8 mouse cellular contexts compared by ENCODE assay signal in the genomic region with DNA sequence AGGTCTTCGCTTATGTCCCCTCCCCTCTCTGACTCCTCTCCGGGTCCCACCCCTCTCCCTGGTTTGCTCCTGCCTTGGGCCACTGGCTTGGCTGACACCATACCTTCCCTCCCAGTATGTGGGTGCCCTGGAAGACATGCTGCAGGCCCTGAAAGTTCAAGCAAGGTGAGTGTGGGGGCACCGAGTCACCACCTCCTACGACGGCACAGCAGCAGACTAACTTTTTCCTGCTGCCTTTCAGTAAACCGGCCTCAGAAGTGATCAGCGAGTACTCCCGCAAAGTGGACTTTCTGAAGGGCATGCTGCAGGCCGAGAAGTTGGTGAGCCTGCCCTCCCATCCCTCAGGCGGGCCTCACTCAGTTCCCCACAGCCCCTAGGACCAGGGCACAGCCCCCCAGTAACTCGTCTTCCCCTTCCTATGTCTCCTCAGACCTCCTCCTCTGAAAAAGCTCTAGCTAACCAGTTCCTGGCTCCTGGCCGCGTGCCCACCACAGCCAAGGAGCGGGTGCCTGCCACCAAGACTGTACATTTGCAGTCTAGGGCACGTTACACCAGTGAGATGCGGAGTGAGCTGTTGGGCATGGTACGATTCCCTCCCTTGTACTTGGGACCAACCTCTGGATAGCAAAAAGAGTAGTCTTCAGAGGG. TPM values are rescaled to one million over a fixed set of nuclear protein-coding genes. Genes with fewer than 3 reads are reported as not detected.
DNase-seq lines count a peak whose midpoint lies in the region; ATAC-seq and TF ChIP-seq lines count a peak whose summit lies in the region.

No protein-coding gene starts in this region.

- H3K4me2 ChIP-seq in intestine, embryonic 14.5 days (ENCODE audit: low read length) = peak overlapping the region; percentile 71
- H3K4me2 ChIP-seq in midbrain, postnatal 0 days (ENCODE audit: low read depth, low read length, poor library complexity, severe bottlenecking) = peak overlapping the region; percentile 91

- H3K36me3 ChIP-seq in intestine, embryonic 14.5 days (ENCODE audit: control insufficient read depth, insufficient read depth, low read length) = peaks cover 12% of the 10 kb centered on the region; the same call in 1 of the 2 replicates
- peaks cover 6% of the 10 kb centered on the region; the same call in 1 of the 2 replicates for H3K36me3 ChIP-seq in midbrain, postnatal 0 days (ENCODE audit: insufficient read depth, low read length)

- DNase-seq in cerebellum, adult 11 months = peak; percentile 50
- no peak for DNase-seq in cerebellum, adult 8-10 months
- DNase-seq in ovary, adult 18-20 months (ENCODE audit: low spot score) = peak; percentile 92
- no peak for DNase-seq in ovary, postnatal 36 days (ENCODE audit: low spot score)
- DNase-seq in intestine, embryonic 14.5 days (ENCODE audit: low spot score) = no peak
- no peak for DNase-seq in midbrain, postnatal 0 days (ENCODE audit: low spot score)
- DNase-seq in embryo, embryonic 10 days (ENCODE audit: low spot score) = no peak
- DNase-seq in embryo, embryonic 10.5 days (ENCODE audit: low spot score) = no peak

- peaks cover 11% of the 10 kb centered on the region for H3K4me1 ChIP-seq in intestine, embryonic 14.5 days (replicated peaks; ENCODE audit: control insufficient read depth, insufficient read depth, low read length)
- H3K4me1 ChIP-seq in midbrain, postnatal 0 days (ENCODE audit: insufficient read depth, low read length) = peaks cover 8% of the 10 kb centered on the region; the same call in 1 of the 2 replicates

- peak overlapping the region; percentile 88 for H3K27ac ChIP-seq in intestine, embryonic 14.5 days (ENCODE audit: low read depth)
- H3K27ac ChIP-seq in midbrain, postnatal 0 days (ENCODE audit: low read depth, low read length) = peak overlapping the region; percentile 91

- TF ChIP-seq CTCF in midbrain, postnatal 0 days (IDR thresholded peaks at IDR 0.05) = no peak

- WGBS in intestine, embryonic 14.5 days = 41% methylated on average over 17 of the region's 17 CpGs
- 50% methylated on average over 17 of the region's 17 CpGs for WGBS in midbrain, postnatal 0 days

- no peaks in the 10 kb centered on the region for H3K27me3 ChIP-seq in intestine, embryonic 14.5 days (replicated peaks; ENCODE audit: control insufficient read depth, insufficient read depth, low read length)
- no peaks in the 10 kb centered on the region for H3K27me3 ChIP-seq in midbrain, postnatal 0 days (ENCODE audit: insufficient read depth, low read length)

- ATAC-seq in intestine, embryonic 14.5 days (replicated peaks; ENCODE audit: low FRiP score, low TSS enrichment, low read depth) = no peak; the same call in 1 of the 2 replicates
- ATAC-seq in midbrain, postnatal 0 days (ENCODE audit: low FRiP score) = no peak

- H3K9me3 ChIP-seq in intestine, embryonic 14.5 days (ENCODE audit: control insufficient read depth, low read length) = no peaks in the 10 kb centered on the region
- no peaks in the 10 kb centered on the region for H3K9me3 ChIP-seq in midbrain, postnatal 0 days (ENCODE audit: low read length)

- peak overlapping the region; percentile 64 for H3K9ac ChIP-seq in intestine, embryonic 14.5 days (ENCODE audit: low read length)
- peak overlapping the region; percentile 69 for H3K9ac ChIP-seq in midbrain, postnatal 0 days (replicated peaks; ENCODE audit: low read length, poor library complexity, severe bottlenecking)

- H3K4me3 ChIP-seq in intestine, embryonic 14.5 days (ENCODE audit: low read depth, low read length) = peak overlapping the region; percentile 66
- peak overlapping the region; percentile 62 for H3K4me3 ChIP-seq in midbrain, postnatal 0 days (ENCODE audit: low read depth, low read length)

RNA-seq across cellular contexts. Expression of gene Use1, which starts 1.0 kb away (rescaled TPM):
- 110 and 111 TPM in 2 replicates for polyA plus RNA-seq in intestine, embryonic 14.5 days (2014; fragmentation: Nextera tagmentation; extraction: Ambion mirVana)
- 131 and 140 TPM in 2 replicates for total RNA-seq in midbrain, postnatal 0 days (2014; rRNA removed)
- 132 and 136 TPM in 2 replicates for polyA plus RNA-seq in midbrain, postnatal 0 days (2015; fragmentation: Nextera tagmentation; extraction: Ambion mirVana)

RNA-seq across cellular contexts. Expression of gene Ocel1, which starts 3.4 kb away (rescaled TPM):
- 3.5 and 5.3 TPM in 2 replicates for polyA plus RNA-seq in intestine, embryonic 14.5 days (2014; fragmentation: Nextera tagmentation; extraction: Ambion mirVana)
- total RNA-seq in midbrain, postnatal 0 days (2014; rRNA removed) = 9.4 and 10.5 TPM in 2 replicates
- polyA plus RNA-seq in midbrain, postnatal 0 days (2015; fragmentation: Nextera tagmentation; extraction: Ambion mirVana) = 5.4 and 5.5 TPM in 2 replicates

RNA-seq across cellular contexts. Expression of gene Nr2f6, which starts 14.1 kb away (rescaled TPM):
- polyA plus RNA-seq in intestine, embryonic 14.5 days (2014; fragmentation: Nextera tagmentation; extraction: Ambion mirVana) = 71.8 and 92.8 TPM in 2 replicates
- total RNA-seq in midbrain, postnatal 0 days (2014; rRNA removed) = 95.6 and 106 TPM in 2 replicates
- polyA plus RNA-seq in midbrain, postnatal 0 days (2015; fragmentation: Nextera tagmentation; extraction: Ambion mirVana) = 31.1 and 32.9 TPM in 2 replicates

RNA-seq across cellular contexts. Expression of gene Ushbp1, which starts 27.9 kb away (rescaled TPM):
- 8.3 and 9.4 TPM in 2 replicates for polyA plus RNA-seq in intestine, embryonic 14.5 days (2014; fragmentation: Nextera tagmentation; extraction: Ambion mirVana)
- 3.0 and 4.4 TPM in 2 replicates for total RNA-seq in midbrain, postnatal 0 days (2014; rRNA removed)
- 3.9 and 4.3 TPM in 2 replicates for polyA plus RNA-seq in midbrain, postnatal 0 days (2015; fragmentation: Nextera tagmentation; extraction: Ambion mirVana)

RNA-seq across cellular contexts. Expression of gene Babam1, which starts 29.0 kb away (rescaled TPM):
- 95.1 and 99.9 TPM in 2 replicates for polyA plus RNA-seq in intestine, embryonic 14.5 days (2014; fragmentation: Nextera tagmentation; extraction: Ambion mirVana)
- total RNA-seq in midbrain, postnatal 0 days (2014; rRNA removed) = 78.1 and 124 TPM in 2 replicates
- polyA plus RNA-seq in midbrain, postnatal 0 days (2015; fragmentation: Nextera tagmentation; extraction: Ambion mirVana) = 90.2 and 98.4 TPM in 2 replicates

Comparison
In these comparisons a context has a peak if more than half of its experiments do, and no peak if none do; other contexts are left out.
1. DNase-seq: peak in cerebellum, adult 11 months (single experiment) and ovary, adult 18-20 months (single experiment); none in cerebellum, adult 8-10 months (single experiment), ovary, postnatal 36 days (single experiment), intestine, embryonic 14.5 days (single experiment), midbrain, postnatal 0 days (single experiment), embryo, embryonic 10 days (single experiment) and embryo, embryonic 10.5 days (single experiment).